Mouse (Mus musculus): ENCODE measurements around the gene Xdh.

DNA sequence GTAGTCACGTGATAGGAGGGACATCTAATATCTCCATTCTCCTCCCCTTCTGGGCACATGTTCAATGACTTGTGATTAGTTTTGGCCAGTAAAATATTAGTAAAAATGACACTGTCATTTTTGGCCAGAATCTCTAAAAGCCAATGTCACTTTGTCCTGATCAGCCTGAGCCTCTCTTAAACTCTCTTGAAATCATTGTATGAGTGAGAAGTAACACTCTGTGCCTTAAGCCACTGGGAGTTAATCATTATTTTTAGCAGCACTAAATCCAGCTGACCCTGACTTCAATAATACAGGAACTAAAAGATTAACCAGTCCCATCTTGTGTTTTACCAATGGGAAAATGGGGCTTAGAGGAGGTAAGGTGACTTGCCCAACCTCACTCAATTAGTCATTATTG lies 102.6 kb downstream of the Xdh start:
- TF ChIP-seq CTCF (IDR thresholded peaks at IDR 0.05) (no peak), POLR2A (IDR thresholded peaks at IDR 0.05; ENCODE audit: insufficient read depth, low read depth, low read length) (no peak)
